Mouse (Mus musculus): ENCODE measurements around the gene Sgpl1. TPM values are rescaled to one million over a fixed set of nuclear protein-coding genes. Genes with fewer than 3 reads are reported as not detected.
"Not testable (repeated sequence)": the region's sequence is repeated elsewhere in the genome, so short reads cannot be mapped to it uniquely, and the experiment has no call there.

Sgpl1 gene
- total RNA-seq, 2 experiments from 2014 or later = 11.9 to 23.9 TPM

DNA sequence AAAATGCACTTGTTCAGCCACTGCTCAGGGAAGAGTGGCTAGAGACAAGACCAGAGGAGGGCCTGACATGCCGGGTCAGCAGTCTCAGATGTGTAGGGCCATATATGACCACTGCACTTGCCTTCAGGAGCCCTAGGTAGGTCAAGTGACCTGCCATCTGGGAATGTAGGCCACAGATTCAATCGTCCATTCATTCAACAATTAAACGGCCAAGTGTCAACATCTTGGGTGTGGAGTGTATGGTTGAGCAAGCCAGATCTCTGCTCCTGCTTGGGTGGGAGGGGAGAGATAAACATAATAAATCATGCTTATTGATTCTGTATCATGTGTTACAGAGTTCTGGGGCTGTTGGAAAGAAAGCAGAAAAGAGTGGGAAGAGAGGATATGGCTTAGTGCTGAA, 11.1 kb upstream of the Sgpl1 start:
- no peak for ATAC-seq (replicated peaks; ENCODE audit: low FRiP score, poor library complexity, severe bottlenecking)

DNA sequence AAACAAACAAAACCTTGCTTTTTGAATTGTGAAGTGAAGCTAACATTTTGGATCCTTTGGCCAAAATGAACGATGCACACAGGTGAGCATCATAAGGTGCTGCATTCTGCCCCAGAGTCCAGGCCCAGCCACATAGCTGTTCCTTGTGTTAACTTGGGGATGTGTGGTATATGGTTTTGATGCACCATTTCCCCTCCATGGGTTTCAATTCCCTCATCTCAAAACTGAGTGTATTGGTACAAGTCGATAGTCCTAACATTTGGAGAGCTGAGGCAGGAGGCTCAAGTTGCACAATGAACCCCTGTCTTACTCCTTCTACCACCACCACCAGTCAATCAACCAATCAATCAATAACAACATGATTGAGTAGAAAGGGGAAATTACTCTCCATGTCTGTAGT, 8.9 kb upstream of the Sgpl1 start:
- ATAC-seq (replicated peaks; ENCODE audit: low FRiP score, poor library complexity, severe bottlenecking) = no peak

DNA sequence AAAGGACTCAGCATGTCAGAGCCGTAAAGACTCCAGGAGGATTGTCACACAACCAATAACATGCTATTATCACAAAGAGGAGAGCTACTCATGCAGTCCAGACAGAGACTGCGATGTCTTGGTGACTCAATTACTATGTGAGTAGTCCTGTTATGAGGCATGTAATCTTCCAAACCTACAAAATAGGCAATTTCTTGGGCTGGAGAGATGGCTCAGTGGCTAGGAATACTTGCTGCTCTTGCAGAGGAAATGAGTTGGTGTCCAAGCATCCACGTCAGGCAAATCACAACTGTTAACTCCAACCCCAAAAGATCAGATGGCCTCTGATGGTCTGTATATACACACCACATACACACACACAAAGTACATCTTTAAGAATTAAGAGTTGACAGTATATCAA, 8.1 kb upstream of the Sgpl1 start:
- no peak for ATAC-seq (replicated peaks; ENCODE audit: low FRiP score, poor library complexity, severe bottlenecking)

DNA sequence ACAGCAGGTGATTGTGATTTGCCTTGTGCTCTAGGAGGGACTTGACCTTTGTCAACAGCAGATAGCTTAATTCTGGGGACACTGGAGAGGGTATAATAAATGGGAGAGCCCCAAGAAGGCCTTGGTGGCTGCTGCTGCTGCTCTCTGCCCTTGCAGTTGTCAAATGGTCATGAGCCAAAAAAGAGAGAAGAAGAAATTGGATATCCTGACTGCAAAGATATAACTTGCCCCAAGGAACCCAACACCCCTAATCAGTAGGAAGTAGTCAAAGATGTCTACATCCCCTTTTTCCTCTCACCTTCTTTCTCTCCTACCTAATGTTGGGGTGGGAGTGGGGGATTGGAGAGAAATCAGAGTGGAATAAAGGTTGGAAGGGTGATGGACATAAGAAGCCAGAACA, 4.6 kb upstream of the Sgpl1 start:
- ATAC-seq (replicated peaks; ENCODE audit: low FRiP score, poor library complexity, severe bottlenecking) = no peak

DNA sequence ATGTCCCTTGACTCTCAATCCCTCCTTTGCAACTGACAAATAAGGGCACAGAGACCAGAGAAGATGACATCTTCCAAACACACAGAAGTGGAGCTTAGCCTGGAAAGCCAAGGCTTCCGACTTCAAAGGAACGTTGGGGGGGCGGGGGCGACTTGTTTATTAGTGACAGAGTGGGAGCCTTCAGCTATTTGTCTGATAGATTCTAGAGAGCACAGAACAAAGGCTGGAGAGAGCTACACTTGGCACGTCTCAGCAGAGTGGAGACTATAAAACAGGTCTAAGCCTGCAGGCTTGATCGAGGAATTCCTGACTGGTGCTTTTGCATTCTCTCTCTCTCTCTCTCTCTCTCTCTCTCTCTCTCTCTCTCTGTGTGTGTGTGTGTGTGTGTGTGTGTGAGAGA, 3.1 kb upstream of the Sgpl1 start:
- ATAC-seq (replicated peaks; ENCODE audit: low FRiP score, poor library complexity, severe bottlenecking) = no peak

DNA sequence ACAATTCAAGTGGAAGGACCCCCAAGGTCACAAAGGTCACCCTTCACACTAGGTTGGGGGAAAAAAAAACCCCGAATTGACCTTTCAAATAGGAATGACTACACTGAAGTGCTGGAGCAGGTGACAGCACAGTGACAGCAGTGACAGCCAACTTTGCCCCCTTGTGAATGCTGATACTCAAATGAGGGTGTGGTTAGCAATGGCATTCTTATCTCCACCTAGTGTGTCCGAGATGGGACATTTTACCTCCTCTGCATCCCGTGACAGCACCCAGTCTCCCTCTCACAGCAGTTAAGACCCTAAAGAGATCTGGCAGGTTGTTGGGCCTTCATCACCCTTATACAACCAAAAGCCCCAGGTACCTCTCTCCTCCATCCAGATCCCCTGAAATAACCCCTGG, 2.0 kb upstream of the Sgpl1 start:
- peak; percentile 59 for ATAC-seq (replicated peaks; ENCODE audit: low FRiP score, poor library complexity, severe bottlenecking)

DNA sequence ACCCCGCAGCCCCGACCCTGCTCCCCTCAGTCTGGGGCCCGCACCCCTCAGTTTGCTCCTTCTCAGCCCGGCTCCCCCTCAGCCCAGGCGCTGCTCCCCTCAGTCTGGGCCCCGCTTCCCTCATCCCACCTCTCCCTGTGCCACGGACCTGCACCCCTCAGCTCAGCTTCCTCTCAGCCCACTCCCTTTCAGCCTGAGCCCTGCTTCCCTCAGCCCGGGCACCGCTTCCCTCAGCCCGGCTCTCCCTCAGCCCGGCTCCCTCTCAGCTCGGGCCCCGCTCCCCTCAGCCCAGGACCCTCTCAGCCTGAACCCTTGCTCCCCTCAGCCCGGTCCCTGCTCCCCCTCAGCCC, 721 bp downstream of the Sgpl1 start:
- peak; percentile 22 for ATAC-seq (replicated peaks; ENCODE audit: low FRiP score, poor library complexity, severe bottlenecking)

DNA sequence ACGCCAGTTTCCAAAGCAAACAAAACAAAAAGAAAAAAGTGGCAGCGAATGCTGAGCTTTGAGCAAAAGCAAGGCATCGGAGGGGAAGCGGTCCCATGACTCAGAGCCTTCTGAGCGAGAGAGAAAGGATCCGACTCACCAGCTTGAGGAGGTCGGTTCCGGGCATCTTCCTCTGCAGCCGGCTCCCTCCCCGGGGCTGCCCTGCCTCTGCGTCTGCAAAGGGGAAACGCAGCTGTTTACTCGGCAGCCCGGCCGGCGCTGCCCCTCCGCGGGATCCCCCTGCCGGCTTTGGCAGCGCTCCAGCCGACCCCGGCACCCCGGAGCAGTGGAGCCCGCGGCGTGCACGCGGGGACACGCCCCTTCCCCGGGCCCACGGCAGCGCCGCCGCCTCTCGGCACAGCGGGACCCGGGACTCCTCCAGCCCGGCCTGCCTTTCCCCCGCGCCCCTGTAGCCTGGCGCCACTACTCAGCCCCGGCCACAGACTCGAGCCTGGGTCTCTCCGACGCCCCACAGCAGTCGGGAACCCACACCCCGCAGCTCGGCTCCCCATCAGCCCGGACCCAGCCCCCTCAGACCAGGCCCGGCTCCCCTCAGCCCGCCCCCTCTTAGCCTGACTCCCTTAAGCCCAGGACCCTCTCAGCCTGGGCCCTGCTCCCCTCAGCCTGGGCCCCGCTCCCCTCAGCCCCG, 1.2 kb downstream of the Sgpl1 start:
- ATAC-seq (replicated peaks; ENCODE audit: low FRiP score, poor library complexity, severe bottlenecking) = peak; percentile 40; the same call in 1 of the 2 replicates

DNA sequence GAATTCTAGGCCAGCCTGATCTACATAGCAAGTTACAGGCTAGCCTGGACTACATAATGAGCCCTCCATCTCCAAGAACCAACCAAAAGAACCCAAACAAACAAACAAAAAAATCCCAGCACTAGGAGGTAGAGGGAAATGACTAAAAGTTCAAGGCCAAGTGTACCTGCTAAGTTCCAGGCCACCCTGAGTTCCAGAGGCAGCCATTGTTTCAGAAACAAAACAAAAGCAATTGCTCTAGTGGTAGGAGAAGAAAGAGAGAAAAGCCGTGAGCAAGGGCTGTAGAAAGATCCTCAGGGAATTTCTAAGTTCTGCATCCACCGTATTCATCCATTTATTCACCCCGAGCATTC, 1.8 kb downstream of the Sgpl1 start:
- no peak for ATAC-seq (replicated peaks; ENCODE audit: low FRiP score, poor library complexity, severe bottlenecking)

DNA sequence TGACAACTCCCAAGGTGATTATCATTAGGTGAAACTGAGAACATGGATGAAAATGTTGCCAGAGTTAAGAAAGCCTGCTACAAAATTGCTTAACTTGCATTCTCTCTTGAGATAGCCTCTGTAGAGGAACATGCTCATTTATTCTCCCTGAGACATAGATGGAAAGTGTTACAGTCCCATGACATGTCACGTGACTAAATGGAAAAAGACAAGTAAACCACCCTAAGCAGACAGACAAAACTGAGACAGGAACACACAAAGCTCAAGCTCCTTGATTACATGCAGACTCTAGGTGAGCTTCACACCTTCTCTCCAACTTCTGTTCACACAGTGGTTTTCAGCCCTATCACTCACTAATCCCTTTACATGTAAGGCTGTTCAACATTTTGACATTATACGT, 4.2 kb downstream of the Sgpl1 start:
- no peak for ATAC-seq (replicated peaks; ENCODE audit: low FRiP score, poor library complexity, severe bottlenecking)

DNA sequence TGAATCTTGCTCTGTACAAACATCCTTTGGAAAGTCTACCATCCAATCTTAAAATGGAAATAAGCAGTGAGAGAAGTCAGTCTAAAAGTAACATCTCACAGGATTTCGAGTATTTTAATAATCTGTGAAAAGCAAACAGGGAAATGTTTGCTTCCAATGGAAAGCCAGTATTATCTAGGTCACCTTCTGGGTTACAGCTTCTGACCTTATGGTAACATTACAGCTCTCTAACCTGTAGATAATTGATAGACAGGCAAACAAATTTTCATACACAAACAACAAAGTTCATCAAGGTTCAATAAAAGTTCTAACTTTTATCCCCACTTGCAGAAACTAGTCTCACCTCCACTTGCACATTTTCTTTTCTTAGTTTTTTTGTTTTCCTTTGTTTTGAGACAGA, 9.9 kb downstream of the Sgpl1 start:
- ATAC-seq (replicated peaks; ENCODE audit: low FRiP score, poor library complexity, severe bottlenecking) = no peak

DNA sequence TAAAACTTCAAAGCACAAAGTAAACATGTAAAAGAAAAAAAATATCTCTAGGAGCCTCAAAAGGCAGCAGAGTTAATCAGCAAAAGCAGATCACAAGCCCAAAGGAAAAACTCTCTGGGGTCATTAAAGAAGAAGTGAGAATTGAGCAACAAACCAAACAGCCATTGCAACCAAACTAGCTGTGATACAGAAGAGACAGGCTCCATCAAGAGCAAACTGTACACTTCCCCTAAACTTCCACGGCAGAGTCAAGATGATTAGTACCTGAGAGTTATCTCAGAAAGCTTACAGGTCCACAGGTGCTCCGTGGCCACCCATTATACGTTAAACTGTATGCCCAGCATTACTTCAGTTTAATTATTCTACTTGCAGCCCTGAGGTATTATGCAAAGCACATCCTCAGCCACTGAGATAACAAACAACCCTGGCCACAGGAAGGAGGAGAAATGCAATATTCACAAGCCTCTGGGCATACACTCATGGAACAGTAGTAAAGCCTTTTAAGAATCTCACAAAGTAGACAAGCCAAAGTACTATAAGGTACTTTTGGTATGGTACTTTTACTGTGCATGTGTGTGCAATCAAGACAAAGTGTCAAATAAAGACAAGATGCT, 12.2 kb downstream of the Sgpl1 start:
- ATAC-seq (replicated peaks; ENCODE audit: low FRiP score, poor library complexity, severe bottlenecking) = no peak

DNA sequence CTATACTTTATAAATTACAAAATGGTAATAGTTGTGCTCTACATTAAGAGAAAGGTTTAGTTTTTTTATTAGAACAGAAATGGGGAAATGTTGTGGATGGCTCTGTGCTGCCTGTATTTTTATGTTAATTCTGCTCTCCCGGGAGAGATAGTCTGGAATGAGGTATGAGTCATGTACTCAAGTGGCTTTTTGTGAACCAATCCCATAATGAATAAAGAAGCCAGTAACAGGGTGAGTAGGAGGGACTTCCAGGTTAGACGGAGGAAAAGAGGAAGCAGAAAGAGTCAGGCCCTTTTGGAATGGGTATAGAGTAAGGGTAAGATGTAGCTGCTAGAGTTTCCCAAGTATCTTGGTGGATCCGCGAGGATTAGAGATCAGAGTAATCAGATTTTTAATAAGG, 13.5 kb downstream of the Sgpl1 start:
- ATAC-seq (replicated peaks; ENCODE audit: low FRiP score, poor library complexity, severe bottlenecking) = no peak

DNA sequence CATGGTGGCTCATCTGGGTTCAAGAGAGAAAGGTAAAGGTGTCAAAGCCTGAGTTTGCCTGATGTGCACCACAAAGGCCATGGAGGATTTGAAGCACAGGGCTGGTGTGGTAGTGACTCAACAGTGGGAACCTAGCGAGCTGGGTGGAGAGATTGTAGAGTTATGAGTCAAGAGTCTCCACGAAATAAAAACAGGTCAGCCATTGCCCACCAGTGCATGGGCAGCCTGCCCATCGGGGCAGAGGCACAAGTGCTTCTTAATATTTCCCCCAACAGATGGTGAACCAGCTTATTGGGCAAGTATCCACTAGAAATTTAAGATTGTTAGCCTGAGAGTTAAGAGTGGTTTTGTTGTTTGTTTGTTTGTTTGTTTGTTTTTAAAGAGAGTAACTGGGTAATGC, 16.5 kb downstream of the Sgpl1 start:
- no peak for ATAC-seq (replicated peaks; ENCODE audit: low FRiP score, poor library complexity, severe bottlenecking)

DNA sequence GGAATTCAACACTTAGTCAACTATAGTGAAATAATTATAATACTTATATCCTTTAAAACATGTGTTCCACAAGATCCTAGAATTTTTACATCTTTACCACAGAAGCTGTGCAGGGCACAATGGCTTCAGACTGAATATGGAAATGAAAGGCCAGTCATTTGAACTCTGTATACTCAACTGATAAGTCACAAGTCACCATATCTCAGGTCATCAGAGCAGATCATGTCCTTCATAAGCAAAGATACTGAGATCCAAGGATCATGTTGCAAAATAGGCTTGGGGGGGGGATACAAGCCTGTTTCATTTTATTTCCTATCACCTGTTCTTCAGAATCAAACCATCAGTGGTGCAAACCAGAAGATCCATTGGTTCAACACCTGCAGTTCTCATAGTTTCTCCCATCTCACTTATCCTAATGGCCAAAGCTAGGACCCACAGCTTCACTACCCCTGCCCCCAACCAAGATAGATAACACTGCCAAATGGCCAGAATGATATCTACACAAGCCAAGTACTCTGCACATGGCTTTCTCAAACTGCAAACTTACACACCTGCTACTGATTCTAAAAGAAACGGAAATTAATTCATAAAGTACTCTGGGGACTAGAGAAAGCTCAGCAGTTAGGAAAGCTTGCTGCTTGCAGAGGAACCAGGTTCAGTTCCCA, 18.7 kb downstream of the Sgpl1 start:
- ATAC-seq (replicated peaks; ENCODE audit: low FRiP score, poor library complexity, severe bottlenecking) = no peak

DNA sequence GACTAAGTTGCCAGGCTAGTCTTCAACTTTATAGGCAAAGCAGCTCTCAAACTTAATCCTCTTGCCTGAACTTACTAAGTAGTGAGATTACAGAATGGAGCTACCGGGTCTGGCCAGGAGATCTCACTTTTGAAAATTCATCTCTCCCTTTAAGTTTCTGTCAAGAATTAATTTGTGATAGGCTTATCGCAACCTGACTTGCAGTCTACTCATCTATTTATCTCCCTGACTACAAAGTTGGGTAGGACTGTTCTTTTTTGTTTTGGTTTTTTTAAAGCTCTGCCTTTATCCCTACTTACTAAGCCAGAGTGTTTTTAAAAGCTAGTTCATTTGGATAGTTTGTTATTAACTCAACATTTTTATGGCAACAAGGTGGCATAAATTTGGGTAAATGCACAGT, 23.0 kb downstream of the Sgpl1 start:
- 0 out of 2 replicates have a peak, but pooled peaks have one; percentile 23 for ATAC-seq (replicated peaks; ENCODE audit: low FRiP score, poor library complexity, severe bottlenecking)

DNA sequence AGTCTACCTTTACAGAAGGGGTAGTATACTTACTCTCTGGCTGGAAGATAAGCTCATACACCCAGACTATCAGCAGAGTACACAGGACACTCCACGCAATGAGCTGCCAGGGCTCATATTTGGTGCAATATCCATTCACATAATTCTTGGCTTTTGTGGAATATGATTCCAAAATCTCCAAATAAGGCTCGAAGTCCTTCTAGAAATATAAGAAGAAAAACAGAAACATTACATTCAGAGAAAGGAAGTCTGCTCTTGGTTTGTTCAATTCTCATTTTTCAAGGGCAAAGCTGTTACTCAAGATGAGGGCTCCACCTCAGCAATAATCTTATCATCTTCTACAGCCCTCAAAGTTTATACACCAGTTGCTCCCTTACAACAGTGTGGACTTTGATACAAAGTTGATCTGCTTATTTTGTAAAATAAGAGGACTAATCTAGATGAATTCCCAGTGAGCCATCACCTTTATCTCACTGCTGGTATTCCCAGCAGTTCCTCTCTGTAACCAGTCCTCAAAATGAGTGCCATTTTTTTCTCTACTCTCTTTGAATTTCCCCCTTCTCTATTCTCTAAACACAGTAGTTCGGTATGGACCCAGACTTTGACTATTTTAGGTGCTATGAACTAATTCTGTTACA, 24.1 kb downstream of the Sgpl1 start:
- peak; percentile 85 for ATAC-seq (replicated peaks; ENCODE audit: low FRiP score, poor library complexity, severe bottlenecking)

DNA sequence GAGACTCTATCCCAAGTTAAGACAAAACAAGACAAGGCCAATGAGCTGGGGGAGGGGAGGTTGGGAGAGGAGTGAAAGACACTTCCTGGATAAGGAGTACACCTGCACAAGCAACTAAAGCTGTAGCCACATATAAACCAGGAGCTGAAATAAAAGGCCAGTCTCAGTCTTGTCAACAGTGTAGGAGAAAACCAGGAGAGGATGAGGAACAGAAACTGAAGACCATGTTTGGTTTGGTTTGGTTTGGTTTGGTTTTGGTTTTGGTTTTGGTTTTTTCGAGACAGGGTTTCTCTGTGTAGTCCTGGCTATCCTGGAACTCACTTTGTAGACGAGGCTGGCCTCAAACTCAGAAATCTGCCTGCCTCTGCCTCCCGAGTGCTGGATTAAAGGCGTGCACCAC, 25.8 kb downstream of the Sgpl1 start:
- ATAC-seq (replicated peaks; ENCODE audit: low FRiP score, poor library complexity, severe bottlenecking) = not testable (repeated sequence)

DNA sequence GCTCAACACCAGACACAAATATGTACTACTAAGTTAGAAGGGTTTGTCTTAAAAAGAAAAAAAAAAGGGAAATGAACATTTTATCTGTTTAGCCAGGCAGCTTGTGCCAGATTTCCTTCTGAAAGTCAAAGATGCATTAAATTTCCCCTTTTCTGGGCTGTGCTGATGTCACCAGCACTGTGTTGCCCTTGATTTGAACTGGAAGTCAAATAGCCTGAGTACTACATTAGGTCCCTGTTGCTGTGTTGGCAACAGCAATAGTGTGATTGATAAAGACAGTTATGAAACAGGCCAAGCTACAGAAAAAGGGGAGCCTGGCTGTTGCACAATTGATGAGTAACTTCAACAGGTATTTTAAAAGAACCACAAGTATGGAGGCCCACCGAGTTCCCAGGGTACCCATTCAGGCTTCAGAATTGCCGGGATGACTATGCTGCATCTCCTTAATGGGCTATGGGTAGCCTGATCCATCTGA, 33.2 kb downstream of the Sgpl1 start:
- ATAC-seq (replicated peaks; ENCODE audit: low FRiP score, poor library complexity, severe bottlenecking) = no peak

DNA sequence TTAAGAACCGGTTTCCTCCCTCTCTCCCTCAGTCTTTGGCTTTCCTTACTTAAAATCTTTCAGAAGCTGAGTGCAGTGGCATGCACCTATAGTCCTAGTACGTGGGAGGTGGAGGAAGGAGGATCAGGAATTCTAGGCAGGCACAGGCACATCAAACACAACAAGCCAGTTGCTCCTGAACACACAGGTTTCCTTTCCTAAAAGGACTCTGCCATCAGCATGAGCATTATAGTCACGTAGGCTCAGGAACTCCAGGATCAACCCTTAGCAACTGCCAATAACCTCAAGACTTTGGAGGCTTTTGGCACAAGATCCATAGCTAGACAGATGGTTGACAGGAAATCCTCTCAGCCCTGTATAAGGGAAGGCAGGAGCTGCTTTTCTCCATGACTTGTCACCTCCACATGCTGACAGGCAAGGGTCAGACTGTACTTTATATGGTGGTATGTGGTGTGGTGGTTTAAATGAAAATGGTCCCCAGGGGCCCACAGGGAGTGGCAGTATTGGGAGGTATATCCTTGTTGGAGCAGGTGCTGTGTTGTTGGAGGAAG, 43.9 kb downstream of the Sgpl1 start:
- no peak for ATAC-seq (replicated peaks; ENCODE audit: low FRiP score, poor library complexity, severe bottlenecking)

DNA sequence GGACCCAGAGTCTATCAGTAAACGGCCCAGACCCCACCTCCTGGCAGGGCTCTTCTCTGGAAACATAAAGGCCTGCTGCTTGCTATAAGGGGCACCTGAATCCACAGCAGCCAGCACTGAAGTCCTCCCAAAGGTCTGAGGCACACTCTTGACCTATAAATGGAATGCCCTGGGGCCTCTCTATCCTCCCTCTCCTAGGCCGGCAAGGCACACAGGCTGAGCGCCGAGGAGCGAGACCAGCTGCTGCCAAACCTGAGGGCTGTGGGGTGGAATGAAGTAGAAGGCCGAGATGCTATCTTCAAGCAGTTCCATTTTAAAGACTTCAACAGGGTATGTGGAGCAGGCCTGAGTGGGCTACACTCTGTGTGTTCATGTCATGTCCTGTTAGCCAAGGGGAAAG, 55.6 kb downstream of the Sgpl1 start:
- ATAC-seq (replicated peaks; ENCODE audit: low FRiP score, poor library complexity, severe bottlenecking) = no peak
